Mouse (Mus musculus): ENCODE data around the gene Evx1.

DNA sequence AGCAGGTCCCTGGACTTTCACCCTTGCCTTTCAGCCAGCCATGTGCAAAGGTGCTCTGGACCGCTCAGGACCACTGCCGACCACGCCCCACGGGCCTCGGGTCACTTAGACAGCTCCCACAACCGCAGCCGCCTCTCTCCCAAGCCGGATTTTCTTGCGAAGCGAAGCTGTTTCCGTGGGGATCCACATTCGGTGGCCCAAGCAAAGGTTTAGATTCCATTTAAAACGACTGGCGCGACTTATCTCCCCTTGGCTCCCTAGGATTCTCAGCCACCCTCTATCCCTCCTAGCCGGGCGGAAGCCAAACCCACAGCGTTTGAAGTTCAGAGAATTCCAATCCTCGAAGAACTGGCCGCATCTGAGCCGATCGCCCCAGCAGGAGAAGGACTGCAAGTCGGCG is 2.9 kb upstream of the Evx1 start:
- TF ChIP-seq CTCF (IDR thresholded peaks at IDR 0.05; ENCODE audit: control insufficient read depth, insufficient read depth, insufficient replicate concordance, low read depth, low read length) (no peak), POLR2A (IDR thresholded peaks at IDR 0.05; ENCODE audit: control insufficient read depth, low read depth, low read length) (no peak)
